Mouse (Mus musculus) midbrain, postnatal 0 days (tissue): Measurements from ENCODE around the gene Abtb2. TPM values are rescaled to one million over a fixed set of nuclear protein-coding genes. Genes with fewer than 3 reads are reported as not detected.

Experiments
- ATAC-seq: fragments of 200-750 bp; cut with Nextera tagmentation; 2 replicates; pipeline ENCODE4 v1.8.0; 2017; ENCODE audit warnings: moderate number of reproducible peaks, mild to moderate bottlenecking, moderate TSS enrichment, moderate library complexity; ENCODE audit not compliant: low FRiP score
- DNase-seq: peaks from one replicate; pipeline ENCODE4 v3.0.0-alpha.2; 2015; ENCODE audit warnings: low spot score
- H3K27ac ChIP-seq: fragments of 300-500 bp; sonication (generic); 2 replicates; pipeline ENCODE4 v1.5.1; 2014; ENCODE audit warnings: low read depth, mild to moderate bottlenecking, low read length, mixed read lengths
- H3K27me3 ChIP-seq: fragments of 300-500 bp; sonication (generic); 2 replicates; pipeline ENCODE4 v1.6.1; 2014; ENCODE audit warnings: low read length, control low read depth, mixed read lengths; ENCODE audit not compliant: insufficient read depth
- H3K36me3 ChIP-seq: fragments of 300-500 bp; sonication (generic); 2 replicates; pipeline ENCODE4 v1.6.1; 2014; ENCODE audit warnings: low read length, control low read depth, mixed read lengths; ENCODE audit not compliant: insufficient read depth
- H3K4me1 ChIP-seq: fragments of 300-500 bp; sonication (generic); 2 replicates; pipeline ENCODE4 v1.6.1; 2014; ENCODE audit warnings: mild to moderate bottlenecking, control low read depth, antibody characterized with exemption, low read length, mixed read lengths; ENCODE audit not compliant: insufficient read depth
- H3K4me2 ChIP-seq: fragments of 300-500 bp; sonication (generic); 2 replicates; pipeline ENCODE4 v1.6.1; 2014; ENCODE audit warnings: low read depth, mild to moderate bottlenecking, low read length, mixed read lengths; ENCODE audit not compliant: poor library complexity, severe bottlenecking
- H3K4me3 ChIP-seq: fragments of 300-500 bp; sonication (generic); 2 replicates; pipeline ENCODE4 v1.5.1; 2014; ENCODE audit warnings: low read depth, mild to moderate bottlenecking, low read length, moderate library complexity
- H3K9ac ChIP-seq: fragments of 300-500 bp; sonication (generic); replicated peaks from 2 replicates; pipeline ENCODE4 v1.6.1; 2014; ENCODE audit warnings: mild to moderate bottlenecking, low read length, moderate library complexity, mixed read lengths; ENCODE audit not compliant: poor library complexity, severe bottlenecking
- H3K9me3 ChIP-seq: fragments of 300-500 bp; sonication (generic); 2 replicates; pipeline ENCODE4 v1.6.1; 2016; ENCODE audit warnings: low read length, control low read depth
- CTCF ChIP-seq: IDR thresholded peaks from 2 replicates; pipeline ENCODE4 v1.5.1; 2016; ENCODE audit warnings: antibody characterized with exemption, mild to moderate bottlenecking
- WGBS: fragments of 180-500 bp; shearing (Covaris S2); extraction: QIAGEN DNeasy Blood & Tissue Kit; methylation state at CpG from one replicate; pipeline ENCODE4 v1.1.7; 2014; 5-methylcytosine and 5-hydroxymethylcytosine counted together
- polyA plus RNA-seq: library from polyadenylated mRNA; unstranded; fragments of >200 nt; fragmentation: Nextera tagmentation; extraction: Ambion mirVana; gene quantifications from 2 replicates; pipeline ENCODE4 v1.2.1, GENCODE M21; 2015
- total RNA-seq: library from RNA; depleted of rRNA; stranded (reverse); fragments of >200 nt; gene quantifications from 2 replicates; pipeline ENCODE4 v1.2.3, GENCODE M21; 2014

Abtb2 gene
- total and polyA plus RNA-seq, 2 experiments from 2014 or later: 7.4 to 21.8 TPM

DNA sequence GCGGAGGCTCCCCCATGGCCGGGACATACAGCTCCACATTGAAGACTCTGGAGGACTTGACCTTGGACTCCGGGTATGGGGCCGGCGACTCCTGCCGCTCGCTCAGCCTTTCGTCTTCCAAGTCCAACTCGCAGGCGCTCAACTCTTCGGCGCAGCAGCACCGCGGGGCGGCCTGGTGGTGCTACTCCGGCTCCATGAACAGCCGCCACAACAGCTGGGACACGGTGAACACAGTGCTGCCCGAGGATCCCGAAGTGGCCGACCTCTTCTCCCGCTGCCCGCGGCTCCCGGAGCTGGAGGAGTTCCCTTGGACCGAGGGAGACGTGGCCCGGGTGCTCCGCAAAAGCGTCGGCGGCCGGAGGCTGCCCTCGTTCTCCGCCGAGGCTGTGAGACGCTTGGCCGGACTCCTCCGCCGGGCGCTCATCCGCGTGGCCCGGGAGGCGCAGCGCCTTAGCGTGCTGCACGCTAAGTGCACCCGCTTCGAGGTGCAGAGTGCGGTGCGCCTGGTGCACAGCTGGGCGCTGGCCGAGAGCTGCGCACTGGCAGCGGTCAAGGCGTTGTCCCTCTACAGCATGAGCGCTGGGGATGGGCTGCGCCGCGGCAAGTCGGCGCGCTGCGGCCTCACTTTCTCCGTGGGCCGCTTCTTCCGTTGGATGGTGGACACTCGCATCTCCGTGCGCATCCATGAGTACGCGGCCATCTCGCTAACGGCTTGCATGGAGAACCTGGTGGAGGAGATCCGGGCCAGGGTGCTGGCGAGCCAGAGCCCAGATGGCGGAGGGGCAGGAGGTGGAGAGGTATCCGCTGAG, 807 bp downstream of the Abtb2 start:
- peak; percentile 67 for ATAC-seq
- H3K27ac ChIP-seq: peak overlapping the region; percentile 44; the same call in 1 of the 2 replicates
- H3K4me1 ChIP-seq: peaks cover 6% of the 10 kb centered on the region; the same call in 1 of the 2 replicates
- H3K9me3 ChIP-seq: no peaks in the 10 kb centered on the region
- H3K4me3 ChIP-seq: peak overlapping the region; percentile 65
- peak overlapping the region; percentile 98 for H3K4me2 ChIP-seq
- no peaks in the 10 kb centered on the region for H3K27me3 ChIP-seq
- no peak; the same call in 1 of the 2 replicates for TF ChIP-seq CTCF
- under 1% methylated on average over 78 of the region's 79 CpGs for WGBS
- H3K9ac ChIP-seq: peak overlapping the region; percentile 55
- DNase-seq: peak; percentile 56
- no peaks in the 10 kb centered on the region for H3K36me3 ChIP-seq

DNA sequence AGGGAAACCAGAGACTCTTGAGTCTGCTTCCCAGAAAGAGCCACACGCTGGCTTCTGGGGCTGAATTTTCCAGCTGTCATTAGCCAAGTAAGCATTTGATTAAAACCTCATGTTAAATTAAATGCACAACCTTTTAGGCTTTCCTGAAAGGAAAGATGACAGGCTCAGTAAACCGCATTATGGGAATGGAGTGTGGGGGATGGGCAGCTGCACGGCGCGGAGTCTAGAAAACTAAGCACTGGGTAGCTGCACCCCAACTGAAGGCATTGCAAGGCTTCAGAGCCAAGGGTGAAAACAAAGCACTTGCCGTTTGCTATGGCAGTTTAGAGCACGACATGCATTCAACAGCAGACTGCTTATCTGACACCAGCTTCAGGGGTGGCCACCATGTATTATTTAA, 2.1 kb downstream of the Abtb2 start:
- H3K4me2 ChIP-seq: peak overlapping the region; percentile 98
- no peak overlapping the region for H3K27ac ChIP-seq
- no peaks in the 10 kb centered on the region for H3K9me3 ChIP-seq
- no peaks in the 10 kb centered on the region for H3K36me3 ChIP-seq
- no peaks in the 10 kb centered on the region for H3K27me3 ChIP-seq
- H3K4me3 ChIP-seq: peak overlapping the region; percentile 65
- DNase-seq: no peak
- TF ChIP-seq CTCF: no peak
- H3K9ac ChIP-seq: no peak overlapping the region
- 10% methylated on average over 7 of the region's 7 CpGs for WGBS
- no peak for ATAC-seq
- H3K4me1 ChIP-seq: peaks cover 6% of the 10 kb centered on the region; the same call in 1 of the 2 replicates

GRCm38 (mm10) chr2:103569716-103570115, 3.6 kb downstream of the Abtb2 start:
- Histone ChIP-seq H3K36me3 (no peaks in the 10 kb centered on the region), H3K27me3 (no peaks in the 10 kb centered on the region), H3K9me3 (no peaks in the 10 kb centered on the region), H3K9ac (no peak overlapping the region), H3K4me3 (no peak overlapping the region), H3K4me2 (peak overlapping the region; percentile 98), H3K27ac (no peak overlapping the region), H3K4me1 (peaks cover 6% of the 10 kb centered on the region; the same call in 1 of the 2 replicates)
- no peak for DNase-seq
- TF ChIP-seq CTCF: no peak
- 71% methylated on average over 1 of the region's 1 CpGs for WGBS
- ATAC-seq: no peak

- 72% methylated on average over 2 of the region's 2 CpGs for WGBS
- DNase-seq (no peak), ATAC-seq (no peak)
- no peak overlapping the region for H3K27ac ChIP-seq
- peaks cover 5% of the 10 kb centered on the region; the same call in 1 of the 2 replicates for H3K4me1 ChIP-seq
- H3K36me3 ChIP-seq: no peaks in the 10 kb centered on the region
- no peaks in the 10 kb centered on the region for H3K27me3 ChIP-seq
- H3K9ac ChIP-seq: no peak overlapping the region
- TF ChIP-seq CTCF: no peak
- H3K9me3 ChIP-seq: no peaks in the 10 kb centered on the region
- no peak overlapping the region for H3K4me2 ChIP-seq
- H3K4me3 ChIP-seq: no peak overlapping the region
Measured at GRCm38 (mm10) chr2:103572354-103572753, 6.2 kb downstream of the Abtb2 start.

GRCm38 (mm10) chr2:103576371-103576770, 10.3 kb downstream of the Abtb2 start:
- no peak for TF ChIP-seq CTCF
- ATAC-seq: no peak
- no peaks in the 10 kb centered on the region for H3K9me3 ChIP-seq
- H3K4me1 ChIP-seq: no peaks in the 10 kb centered on the region
- H3K9ac ChIP-seq: no peak overlapping the region
- no peak overlapping the region for H3K27ac ChIP-seq
- WGBS: 94% methylated on average over 3 of the region's 3 CpGs
- no peak for DNase-seq
- H3K36me3 ChIP-seq: no peaks in the 10 kb centered on the region
- no peaks in the 10 kb centered on the region for H3K27me3 ChIP-seq
- H3K4me2 ChIP-seq: no peak overlapping the region
- H3K4me3 ChIP-seq: no peak overlapping the region
